Mouse (Mus musculus) lung, postnatal 0 days (tissue): ENCODE results near the gene Chd2. TPM values are rescaled to one million over a fixed set of nuclear protein-coding genes. Genes with fewer than 3 reads are reported as not detected.
"Not testable (repeated sequence)": the region's sequence is repeated elsewhere in the genome, so short reads cannot be mapped to it uniquely, and the experiment has no call there.

ENCODE experiments used
- ATAC-seq: fragments of 200-750 bp; cut with Nextera tagmentation; 2 replicates; pipeline ENCODE4 v1.8.0; 2017; ENCODE audit warnings: moderate library complexity
- DNase-seq: peaks from one replicate; pipeline ENCODE4 v3.0.0-alpha.2; 2016; ENCODE audit warnings: low spot score
- H3K27ac ChIP-seq: fragments of 300-500 bp; sonication (generic); 2 replicates; pipeline ENCODE4 v1.5.1; 2014; ENCODE audit warnings: antibody characterized with exemption, mild to moderate bottlenecking, low read length, mixed read lengths
- H3K27me3 ChIP-seq: fragments of 300-500 bp; sonication (generic); replicated peaks from 2 replicates; pipeline ENCODE4 v1.6.1; 2014; ENCODE audit warnings: low read length, mixed read lengths; ENCODE audit not compliant: insufficient read depth
- H3K36me3 ChIP-seq: fragments of 300-500 bp; sonication (generic); 2 replicates; pipeline ENCODE4 v1.6.1; 2014; ENCODE audit warnings: low read length, mixed read lengths; ENCODE audit not compliant: insufficient read depth
- H3K4me1 ChIP-seq: fragments of 300-500 bp; sonication (generic); 2 replicates; pipeline ENCODE4 v1.6.1; 2014; ENCODE audit warnings: antibody characterized with exemption, low read depth, low read length, mixed read lengths; ENCODE audit not compliant: insufficient read depth
- H3K4me2 ChIP-seq: fragments of 300-500 bp; sonication (generic); replicated peaks from 2 replicates; pipeline ENCODE4 v1.6.1; 2014; ENCODE audit warnings: low read depth, mild to moderate bottlenecking, low read length, moderate library complexity, mixed read lengths
- H3K4me3 ChIP-seq: fragments of 300-500 bp; sonication (generic); 2 replicates; pipeline ENCODE4 v1.5.1; 2014; ENCODE audit warnings: low read depth, low read length
- H3K9ac ChIP-seq: fragments of 300-500 bp; sonication (generic); replicated peaks from 2 replicates; pipeline ENCODE4 v1.6.1; 2014; ENCODE audit warnings: low read depth, mild to moderate bottlenecking
- H3K9me3 ChIP-seq: fragments of 300-500 bp; sonication (generic); 2 replicates; pipeline ENCODE4 v1.6.1; 2016; ENCODE audit warnings: low read length, mixed read lengths
- CTCF ChIP-seq: IDR thresholded peaks from 2 replicates; pipeline ENCODE4 v1.5.1; 2016; ENCODE audit warnings: antibody characterized with exemption, mild to moderate bottlenecking
- EP300 ChIP-seq: IDR thresholded peaks from 2 replicates; pipeline ENCODE4 v1.6.1; 2016; ENCODE audit warnings: antibody characterized with exemption, mild to moderate bottlenecking, control low read depth
- WGBS: fragments of 180-500 bp; shearing (Covaris S2); extraction: QIAGEN DNeasy Blood & Tissue Kit; methylation state at CpG from one replicate; pipeline ENCODE4 v1.1.7; 2014; 5-methylcytosine and 5-hydroxymethylcytosine counted together
- polyA plus RNA-seq: library from polyadenylated mRNA; unstranded; fragments of >200 nt; fragmentation: Nextera tagmentation; extraction: Ambion mirVana; gene quantifications from 2 replicates; pipeline ENCODE4 v1.2.1, GENCODE M21; 2015

Gene Chd2
- polyA plus RNA-seq, 1 experiment from 2014 or later, result 38.0 TPM

DNA sequence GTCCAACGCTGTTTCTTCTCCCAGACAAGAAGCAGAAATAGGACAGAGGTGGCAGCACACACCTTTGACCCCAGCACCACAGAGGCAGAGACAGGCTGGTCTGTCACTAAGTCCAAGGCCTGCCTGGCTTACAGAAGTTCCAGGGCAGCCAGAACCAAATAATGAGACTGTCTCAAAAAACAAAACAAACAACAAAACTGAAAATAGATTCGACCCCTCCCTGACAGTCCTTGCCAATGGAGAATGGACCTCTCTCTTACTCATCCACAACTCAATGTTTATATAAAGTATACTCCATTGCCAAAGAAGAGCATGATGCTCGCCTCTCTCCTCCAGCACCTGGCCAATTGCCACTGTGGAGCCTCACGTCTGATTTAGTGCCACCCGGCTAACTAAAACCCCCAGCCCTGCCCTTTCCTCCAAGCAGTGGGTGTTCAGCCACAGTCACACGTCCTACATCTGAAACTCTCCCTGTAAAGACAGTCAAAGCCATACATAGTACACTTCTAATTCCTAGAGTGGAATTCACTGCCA lies 36.3 kb upstream of the Chd2 start:
- no peaks in the 10 kb centered on the region for H3K36me3 ChIP-seq
- peak; percentile 20; the same call in 1 of the 2 replicates for TF ChIP-seq EP300
- TF ChIP-seq CTCF, result no peak
- H3K4me1 ChIP-seq, result peaks cover 4% of the 10 kb centered on the region; the same call in 1 of the 2 replicates
- H3K9ac ChIP-seq, result no peak overlapping the region
- no peak overlapping the region for H3K4me3 ChIP-seq
- no peak overlapping the region for H3K4me2 ChIP-seq
- 52% methylated on average over 6 of the region's 6 CpGs for WGBS
- 0 out of 2 replicates have a peak overlapping the region, but pooled peaks have one; percentile 38 for H3K27ac ChIP-seq
- H3K9me3 ChIP-seq, result no peaks in the 10 kb centered on the region
- DNase-seq, result peak; percentile 66
- peak; percentile 22; the same call in 1 of the 2 replicates for ATAC-seq
- no peaks in the 10 kb centered on the region for H3K27me3 ChIP-seq

DNA sequence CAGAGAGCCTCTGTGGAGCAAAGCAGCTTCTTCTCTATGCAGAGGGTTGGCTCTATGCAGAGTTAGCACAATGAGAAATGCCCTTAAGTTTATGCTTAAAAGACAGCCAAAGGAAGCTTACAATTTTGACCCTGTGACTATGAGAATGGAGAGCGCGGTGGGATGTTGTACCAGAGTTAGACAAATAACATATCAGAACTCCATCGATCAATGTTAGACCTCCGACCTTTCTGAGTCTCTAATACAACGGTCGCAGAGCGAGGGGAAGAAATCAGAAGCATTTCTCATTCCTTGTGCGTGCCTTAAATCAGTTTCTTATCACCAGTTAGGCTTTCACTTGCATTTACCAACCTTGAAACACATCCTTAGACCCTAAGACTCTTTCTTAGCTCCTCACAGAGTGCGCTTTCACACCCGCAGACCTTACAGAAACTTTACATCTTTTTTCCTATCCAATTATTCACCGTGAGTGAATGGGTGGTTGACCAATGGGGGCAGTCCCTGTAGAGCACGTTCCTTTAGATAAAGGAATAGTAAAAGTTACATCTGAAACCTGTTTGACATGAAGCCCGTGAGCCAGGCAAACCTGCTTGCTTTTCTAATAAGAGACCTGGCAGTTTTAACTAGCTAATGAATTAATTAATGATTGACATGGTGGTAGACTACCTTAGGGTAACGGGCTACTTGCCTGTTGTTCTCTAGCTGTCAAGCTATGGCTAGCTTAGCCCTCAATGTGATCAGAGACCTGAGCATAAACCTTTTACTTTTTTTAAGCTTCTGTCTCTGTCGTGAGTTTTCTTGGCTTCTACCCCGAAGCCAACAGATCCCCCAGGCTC lies 34.7 kb upstream of the Chd2 start:
- Histone ChIP-seq H3K27ac (no peak overlapping the region), H3K4me2 (no peak overlapping the region), H3K4me1 (peaks cover 4% of the 10 kb centered on the region; the same call in 1 of the 2 replicates), H3K4me3 (no peak overlapping the region), H3K36me3 (no peaks in the 10 kb centered on the region), H3K27me3 (no peaks in the 10 kb centered on the region), H3K9me3 (no peaks in the 10 kb centered on the region), H3K9ac (no peak overlapping the region)
- DNase-seq (no peak), ATAC-seq (no peak)
- WGBS, result 35% methylated on average over 16 of the region's 16 CpGs
- no peak for TF ChIP-seq CTCF

DNA sequence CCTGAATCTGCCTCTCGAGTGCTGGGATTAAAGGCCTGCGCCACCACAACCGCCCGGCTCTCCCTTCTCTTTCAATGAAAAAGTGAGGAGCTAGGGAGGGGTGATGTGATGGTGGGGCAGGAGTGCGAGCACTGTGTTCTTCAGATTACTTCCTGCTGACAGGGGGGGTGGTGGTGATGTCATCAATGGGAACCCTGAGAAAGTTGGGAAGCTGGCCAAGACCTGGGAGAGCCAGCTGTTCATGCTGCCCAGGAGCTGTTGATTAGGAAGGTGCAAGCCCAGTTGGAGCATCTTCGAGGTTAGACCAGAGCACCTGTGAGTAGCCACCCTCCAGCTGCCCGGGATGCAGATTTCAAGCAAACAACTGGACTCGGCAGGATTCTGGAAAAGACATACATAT lies 33.6 kb upstream of the Chd2 start:
- no peak for ATAC-seq
- peaks cover 4% of the 10 kb centered on the region; the same call in 1 of the 2 replicates for H3K4me1 ChIP-seq
- no peaks in the 10 kb centered on the region for H3K36me3 ChIP-seq
- no peaks in the 10 kb centered on the region for H3K9me3 ChIP-seq
- no peak overlapping the region for H3K9ac ChIP-seq
- no peak for DNase-seq
- 56% methylated on average over 8 of the region's 8 CpGs for WGBS
- no peak overlapping the region for H3K4me3 ChIP-seq
- no peaks in the 10 kb centered on the region for H3K27me3 ChIP-seq
- no peak overlapping the region for H3K4me2 ChIP-seq
- no peak overlapping the region for H3K27ac ChIP-seq
- TF ChIP-seq CTCF (no peak), EP300 (no peak)

DNA sequence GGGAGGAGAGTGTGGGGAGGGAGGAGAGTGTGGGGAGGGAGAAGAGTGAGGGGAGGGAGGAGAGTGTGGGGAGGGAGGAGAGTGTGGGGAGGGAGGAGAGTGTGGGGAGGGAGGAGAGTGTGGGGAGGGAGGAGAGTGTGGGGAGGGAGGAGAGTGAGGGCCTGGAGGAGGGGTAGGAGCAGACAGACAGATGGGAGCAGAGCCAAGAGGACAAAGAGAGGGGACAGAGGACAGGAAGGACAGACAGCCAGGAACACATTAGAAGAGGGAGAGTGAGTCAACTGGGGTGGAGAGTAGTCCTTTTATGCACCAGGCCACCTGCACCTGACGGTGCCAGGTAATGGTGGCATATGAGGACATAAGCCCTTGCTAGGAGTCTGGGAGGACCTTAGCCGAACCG lies 33.0 kb upstream of the Chd2 start:
- H3K9ac ChIP-seq, H3K27me3 ChIP-seq, H3K4me3 ChIP-seq, H3K36me3 ChIP-seq, H3K27ac ChIP-seq, H3K4me2 ChIP-seq, H3K9me3 ChIP-seq, DNase-seq, H3K4me1 ChIP-seq, ATAC-seq: not testable (repeated sequence)
- 50% methylated on average over 3 of the region's 3 CpGs for whole genome bisulfite sequencing

DNA sequence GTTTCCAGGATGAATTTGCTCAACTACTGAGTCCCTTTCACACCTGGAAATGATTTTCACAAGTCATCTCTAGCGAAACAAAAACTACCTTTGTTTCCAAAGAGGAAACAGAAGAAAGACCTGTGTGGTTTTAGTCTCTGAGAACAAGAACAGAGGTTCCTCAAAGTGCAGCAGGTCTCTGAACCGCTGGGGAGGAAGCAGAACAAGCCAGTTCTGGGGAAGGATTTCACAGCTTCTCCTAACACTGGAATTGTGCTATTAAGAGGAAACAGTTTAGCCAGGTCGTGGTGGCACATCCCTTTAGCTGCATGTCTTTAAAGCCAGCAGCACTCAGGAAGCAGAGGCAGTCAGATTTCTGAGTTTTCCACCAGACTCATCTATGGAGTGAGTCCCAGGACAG lies 30.9 kb upstream of the Chd2 start:
- no peak overlapping the region for H3K27ac ChIP-seq
- TF ChIP-seq CTCF (no peak), EP300 (no peak)
- H3K27me3 ChIP-seq, result no peaks in the 10 kb centered on the region
- WGBS, result 60% methylated on average over 3 of the region's 3 CpGs
- ATAC-seq (no peak), DNase-seq (no peak)
- no peak overlapping the region for H3K4me3 ChIP-seq
- no peak overlapping the region for H3K4me2 ChIP-seq
- H3K4me1 ChIP-seq, result no peaks in the 10 kb centered on the region
- no peak overlapping the region for H3K9ac ChIP-seq
- no peaks in the 10 kb centered on the region for H3K36me3 ChIP-seq
- no peaks in the 10 kb centered on the region for H3K9me3 ChIP-seq

DNA sequence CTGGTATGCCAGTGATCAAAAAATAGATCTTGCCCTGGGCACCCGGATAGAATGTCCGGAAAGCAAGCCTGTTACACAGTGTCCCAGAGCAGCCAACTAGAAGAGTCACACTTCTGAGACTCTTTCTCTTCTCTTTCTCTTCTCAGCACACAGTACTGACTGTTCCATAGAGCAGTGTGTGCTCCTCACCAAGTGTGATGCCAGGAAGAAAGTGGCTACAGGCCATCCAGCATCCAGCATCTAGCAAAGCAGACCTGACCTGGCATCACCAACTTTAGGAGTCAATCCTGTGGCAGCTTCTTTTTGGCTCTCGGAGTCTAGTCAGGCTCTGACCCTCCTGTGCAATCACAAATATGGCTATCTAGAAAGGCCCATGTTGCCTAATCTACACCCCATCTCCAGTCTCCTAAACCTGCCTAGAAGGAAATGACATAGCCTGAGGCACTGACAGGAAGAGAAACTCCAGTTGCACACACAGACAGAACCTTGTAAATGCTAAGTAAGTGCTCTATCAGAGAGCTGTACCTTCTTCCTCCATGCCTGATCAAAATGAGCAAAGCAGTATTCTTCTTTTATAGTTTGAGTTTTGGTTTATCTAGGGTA lies 27.3 kb upstream of the Chd2 start:
- no peaks in the 10 kb centered on the region for H3K36me3 ChIP-seq
- no peak for DNase-seq
- 88% methylated on average over 3 of the region's 3 CpGs for WGBS

More for the DNA sequence above, 27.3 kb upstream of the Chd2 start:
- H3K4me1 ChIP-seq, result no peaks in the 10 kb centered on the region
- H3K9ac ChIP-seq, result no peak overlapping the region
- TF ChIP-seq EP300 (no peak), CTCF (no peak)
- H3K4me2 ChIP-seq, result no peak overlapping the region
- H3K9me3 ChIP-seq, result no peaks in the 10 kb centered on the region; the same call in 1 of the 2 replicates
- no peaks in the 10 kb centered on the region for H3K27me3 ChIP-seq
- H3K4me3 ChIP-seq, result no peak overlapping the region
- ATAC-seq, result no peak
- H3K27ac ChIP-seq, result no peak overlapping the region
